ENCODE assay signal across 8 mouse cellular contexts in genomic region chr7:12927191-12927680, GRCm38 (mm10). TPM values are rescaled to one million over a fixed set of nuclear protein-coding genes. Genes with fewer than 3 reads are reported as not detected.
DNase-seq lines count a peak whose midpoint lies in the region; ATAC-seq and TF ChIP-seq lines count a peak whose summit lies in the region.

Gene Rnf225, plus strand, starts transcription at chr7:12927416.

- peak within 1 kb of the TSS; percentile 47 for H3K4me3 ChIP-seq in embryonic facial prominence, embryonic 10.5 days
- peak within 1 kb of the TSS; percentile 35 for H3K4me3 ChIP-seq in liver, postnatal 0 days (ENCODE audit: low read depth, low read length)

- peak; percentile 33 to 51 for DNase-seq in cerebellum, postnatal 14 days
- DNase-seq in cerebellum, postnatal 36 days, result no peak
- peak; percentile 76 for DNase-seq in embryonic facial prominence, embryonic 10.5 days (ENCODE audit: low spot score)
- DNase-seq in kidney, adult 11 months, result peak; percentile 62
- peak; percentile 54 for DNase-seq in liver, postnatal 0 days
- peak; percentile 56 for DNase-seq in ovary, postnatal 14 days (ENCODE audit: low spot score)
- no peak for DNase-seq in adipocyte (ENCODE audit: low spot score)
- no peak for DNase-seq in right cerebral cortex, postnatal 14 days

- no peak for TF ChIP-seq CTCF in liver, postnatal 0 days (IDR thresholded peaks at IDR 0.05; ENCODE audit: low read depth)

- peak within 1 kb of the TSS; percentile 41 for H3K27ac ChIP-seq in embryonic facial prominence, embryonic 10.5 days (replicated peaks)
- no peak within 1 kb of the TSS for H3K27ac ChIP-seq in liver, postnatal 0 days (ENCODE audit: low read depth)

- peaks cover 63% of the 10 kb centered on the region for H3K36me3 ChIP-seq in embryonic facial prominence, embryonic 10.5 days (replicated peaks)
- H3K36me3 ChIP-seq in liver, postnatal 0 days (replicated peaks; ENCODE audit: insufficient read depth, low read length), result peaks cover 38% of the 10 kb centered on the region

- H3K9ac ChIP-seq in liver, postnatal 0 days (replicated peaks), result peak within 1 kb of the TSS; percentile 48

- 19% methylated on average over 8 of the region's 8 CpGs for WGBS in embryonic facial prominence, embryonic 10.5 days
- WGBS in liver, postnatal 0 days (ENCODE audit: insufficient replicate concordance), result 48% methylated on average over 8 of the region's 8 CpGs

- no peak for ATAC-seq in liver, postnatal 0 days

- H3K4me2 ChIP-seq in liver, postnatal 0 days (ENCODE audit: low read depth, low read length), result peak within 1 kb of the TSS; percentile 69

- no peak for TF ChIP-seq EP300 in liver, postnatal 0 days (IDR thresholded peaks at IDR 0.05; ENCODE audit: low read depth)

- peaks cover 40% of the 10 kb centered on the region for H3K27me3 ChIP-seq in embryonic facial prominence, embryonic 10.5 days (replicated peaks; ENCODE audit: low read depth, poor library complexity, severe bottlenecking)
- no peaks in the 10 kb centered on the region for H3K27me3 ChIP-seq in liver, postnatal 0 days (ENCODE audit: insufficient read depth, low read length)

- peaks cover 48% of the 10 kb centered on the region for H3K4me1 ChIP-seq in embryonic facial prominence, embryonic 10.5 days
- peaks cover 30% of the 10 kb centered on the region for H3K4me1 ChIP-seq in liver, postnatal 0 days (ENCODE audit: insufficient read depth)

- H3K9me3 ChIP-seq in embryonic facial prominence, embryonic 10.5 days, result no peaks in the 10 kb centered on the region
- no peaks in the 10 kb centered on the region for H3K9me3 ChIP-seq in liver, postnatal 0 days (ENCODE audit: low read length)

RNA-seq across cellular contexts. Expression of gene Rnf225, which starts in this region (rescaled TPM):
- 0.67 and 1.0 TPM in 2 replicates for polyA plus RNA-seq in embryonic facial prominence, embryonic 10.5 days (2016; fragmentation: Nextera tagmentation; extraction: Ambion mirVana)
- 0.05 TPM in 2 replicates for polyA plus RNA-seq in liver, postnatal 0 days (2015; fragmentation: Nextera tagmentation; extraction: Ambion mirVana)

Comparison
In these comparisons a context has a peak if more than half of its experiments do, and no peak if none do; other contexts are left out.
1. DNase-seq: peak in cerebellum, postnatal 14 days (2 of 2), embryonic facial prominence, embryonic 10.5 days (single experiment), kidney, adult 11 months (single experiment) and ovary, postnatal 14 days (single experiment); none in cerebellum, postnatal 36 days (0 of 2), adipocyte (single experiment) and right cerebral cortex, postnatal 14 days (single experiment).
2. Peak in DNase-seq, H3K4me3 ChIP-seq, H3K9ac ChIP-seq and H3K4me2 ChIP-seq in liver, postnatal 0 days; RNA of the gene not detected or under 1 TPM.